Mouse (Mus musculus) c-Kit-positive CD71-negative TER-119-negative erythroid progenitor cells, embryonic 14.5 days (primary cell): ENCODE measurements around the gene Thop1.

ENCODE experiments used
- DNase-seq: peaks from one replicate; pipeline ENCODE4 v3.0.0-alpha.2; 2013; ENCODE audit warnings: low read depth

The Thop1 gene

DNA sequence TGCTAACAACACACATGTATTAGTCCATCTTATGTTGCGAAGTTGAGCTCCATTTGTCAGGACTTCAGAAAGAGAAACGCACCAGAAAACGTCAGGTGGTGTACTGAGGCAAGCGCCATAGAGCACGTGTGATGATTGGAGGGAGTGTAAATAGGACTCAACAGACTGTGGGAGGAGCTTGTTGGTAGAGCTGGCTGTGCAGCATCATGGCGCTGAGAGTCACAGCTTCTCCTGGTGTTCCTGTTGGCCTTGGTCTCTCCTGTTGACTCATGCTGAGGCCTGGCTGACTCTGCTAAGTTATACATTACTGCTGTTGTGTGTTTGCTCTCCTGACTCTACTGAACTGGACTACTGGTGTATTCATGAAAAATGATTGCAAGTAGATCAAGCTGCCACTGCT, 43.1 kb downstream of the Thop1 start:
- DNase-seq, result no peak

GRCm38 (mm10) chr10:81119625-81120024, 49.8 kb downstream of the Thop1 start:
- DNase-seq, result no peak

DNA sequence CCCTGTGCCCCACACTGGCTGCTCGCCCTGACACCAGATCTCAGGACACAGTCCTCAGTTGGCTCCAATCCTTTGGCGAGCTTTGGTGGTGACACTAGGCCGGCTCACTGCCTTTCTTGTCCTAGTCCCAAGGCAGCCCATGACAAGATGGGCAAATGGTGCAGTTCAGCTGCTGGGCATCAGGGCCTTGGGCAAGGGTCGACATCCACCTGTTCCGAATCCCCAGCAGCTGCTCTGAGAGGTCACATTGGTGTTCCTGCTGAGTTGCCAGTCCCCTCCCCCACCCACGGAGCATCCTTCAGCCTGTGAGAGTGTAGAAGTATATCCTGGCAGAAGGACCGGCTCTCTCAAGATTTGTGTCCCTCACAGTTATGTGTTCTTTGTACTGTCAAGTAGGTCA, 50.8 kb downstream of the Thop1 start:
- no peak for DNase-seq

- no peak for DNase-seq
Observed at GRCm38 (mm10) chr10:81122889-81123288, 53.1 kb downstream of the Thop1 start.

DNA sequence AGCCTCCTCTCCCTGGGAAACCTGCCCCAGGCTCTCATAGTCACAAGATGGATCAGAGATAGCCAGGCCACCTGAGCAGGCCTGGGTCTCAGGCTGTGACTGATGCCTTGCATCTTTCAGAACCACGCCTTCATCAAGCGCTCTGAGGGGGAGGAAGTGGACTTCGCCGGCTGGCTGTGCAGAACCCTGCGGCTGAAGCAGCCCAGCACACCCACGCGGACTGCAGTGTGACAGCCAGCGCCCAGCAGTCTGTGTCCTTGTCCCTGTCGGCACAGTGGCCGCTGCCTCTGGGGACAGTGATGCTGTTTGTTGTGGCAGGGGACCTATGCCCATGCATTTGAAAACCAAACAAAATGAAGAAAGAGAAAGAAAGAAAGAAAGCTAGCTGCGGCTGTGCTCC, 53.7 kb downstream of the Thop1 start:
- no peak for DNase-seq
